Mouse (Mus musculus) hindbrain, embryonic 13.5 days (tissue): ENCODE measurements around the gene Vwa5b1. TPM values are rescaled to one million over a fixed set of nuclear protein-coding genes. Genes with fewer than 3 reads are reported as not detected.
A peak's percentile ranks its signal among the peaks of the same experiment; 100 is the strongest.

ENCODE experiments used
- ATAC-seq: fragments of 200-750 bp; cut with Nextera tagmentation; 2 replicates; pipeline ENCODE4 v1.8.0; 2017; ENCODE audit warnings: moderate TSS enrichment; ENCODE audit not compliant: low FRiP score
- H3K27ac ChIP-seq: fragments of 300-500 bp; sonication (generic); 2 replicates; pipeline ENCODE4 v1.5.1; 2015; ENCODE audit warnings: inconsistent platforms, mild to moderate bottlenecking, moderate library complexity
- H3K27me3 ChIP-seq: fragments of 300-500 bp; sonication (generic); 2 replicates; pipeline ENCODE4 v1.6.1; 2015; ENCODE audit warnings: mild to moderate bottlenecking, inconsistent platforms
- H3K36me3 ChIP-seq: fragments of 300-500 bp; sonication (generic); 2 replicates; pipeline ENCODE4 v1.6.1; 2015; ENCODE audit warnings: mild to moderate bottlenecking, inconsistent platforms
- H3K4me1 ChIP-seq: fragments of 300-500 bp; sonication (generic); replicated peaks from 2 replicates; pipeline ENCODE4 v1.6.1; 2015; ENCODE audit warnings: inconsistent platforms
- H3K4me2 ChIP-seq: fragments of 300-500 bp; sonication (generic); 2 replicates; pipeline ENCODE4 v1.6.1; 2015; ENCODE audit warnings: inconsistent platforms, mild to moderate bottlenecking, moderate library complexity
- H3K4me3 ChIP-seq: fragments of 300-500 bp; sonication (generic); 2 replicates; pipeline ENCODE4 v1.5.1; 2015; ENCODE audit warnings: mild to moderate bottlenecking, inconsistent platforms
- H3K9ac ChIP-seq: fragments of 300-500 bp; sonication (generic); 2 replicates; pipeline ENCODE4 v1.6.1; 2015; ENCODE audit warnings: mild to moderate bottlenecking, inconsistent platforms
- H3K9me3 ChIP-seq: fragments of 300-500 bp; sonication (generic); 2 replicates; pipeline ENCODE4 v1.6.1; 2016; ENCODE audit warnings: inconsistent platforms
- WGBS: fragments of 180-500 bp; shearing (Covaris S2); methylation state at CpG from one replicate; pipeline ENCODE4 v1.1.7; 2015; 5-methylcytosine and 5-hydroxymethylcytosine counted together
- polyA plus RNA-seq: library from polyadenylated mRNA; unstranded; fragments of >200 nt; fragmentation: Nextera tagmentation; extraction: Ambion mirVana; gene quantifications from 2 replicates; pipeline ENCODE4 v1.2.1, GENCODE M21; 2015

Vwa5b1 gene
- polyA plus RNA-seq, 1 experiment from 2014 or later: 1.3 TPM

- Histone ChIP-seq H3K36me3 (no peaks in the 10 kb centered on the region), H3K27me3 (0 out of 2 replicates have a peak, but pooled peaks cover 5% of the 10 kb centered on the region), H3K9me3 (no peaks in the 10 kb centered on the region), H3K27ac (no peak overlapping the region; the same call in 1 of the 2 replicates), H3K9ac (no peak overlapping the region), H3K4me2 (no peak overlapping the region), H3K4me3 (no peak overlapping the region), H3K4me1 (peaks cover 43% of the 10 kb centered on the region)
- 12% methylated on average over 7 of the region's 7 CpGs for WGBS
- peak; percentile 38 for ATAC-seq
These were observed 113.4 kb downstream of the Vwa5b1 start for GRCm38 (mm10) chr4:138522296-138522695.

DNA sequence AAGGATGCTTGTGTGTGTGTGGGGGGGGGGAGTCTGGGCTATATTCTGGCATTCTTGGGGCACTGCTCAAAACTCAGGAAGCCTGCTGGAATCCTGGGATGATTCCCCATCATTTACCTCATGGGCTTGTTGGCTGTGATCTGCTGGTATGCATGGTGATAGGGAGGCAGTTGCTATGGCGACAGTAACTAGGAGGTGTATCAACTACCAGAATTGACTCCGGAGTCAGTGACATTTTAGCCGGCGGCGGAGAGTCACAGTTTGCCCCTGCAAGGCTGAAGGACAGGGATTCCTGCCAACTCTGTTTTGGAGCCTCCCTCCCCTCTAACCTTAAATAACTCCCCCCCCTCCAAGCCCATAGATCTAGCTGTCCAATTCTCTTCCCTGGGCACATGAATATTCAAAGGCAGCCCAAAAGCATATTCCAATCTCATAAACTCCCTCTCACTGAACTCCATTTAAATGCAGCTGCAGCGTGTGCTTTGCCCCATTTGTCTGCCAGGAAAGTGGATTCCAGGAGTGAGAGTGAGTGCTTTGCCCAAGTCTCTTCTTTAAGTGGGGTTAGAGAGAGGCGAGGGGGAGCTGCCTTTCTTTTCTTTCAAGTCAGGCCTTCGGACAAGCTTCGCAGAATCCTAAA, 118.4 kb downstream of the Vwa5b1 start:
- Histone ChIP-seq H3K9me3 (no peaks in the 10 kb centered on the region), H3K27ac (peak overlapping the region; percentile 14), H3K4me2 (no peak overlapping the region; the same call in 1 of the 2 replicates), H3K4me3 (no peak overlapping the region), H3K27me3 (0 out of 2 replicates have a peak, but pooled peaks cover 12% of the 10 kb centered on the region), H3K9ac (no peak overlapping the region), H3K36me3 (no peaks in the 10 kb centered on the region), H3K4me1 (peaks cover 39% of the 10 kb centered on the region)
- peak; percentile 52; the same call in 1 of the 2 replicates for ATAC-seq
- WGBS: 18% methylated on average over 9 of the region's 9 CpGs

GRCm38 (mm10) chr4:138516448-138516847, 119.2 kb downstream of the Vwa5b1 start:
- H3K4me3 ChIP-seq: no peak overlapping the region
- H3K27ac ChIP-seq: no peak overlapping the region
- no peaks in the 10 kb centered on the region for H3K36me3 ChIP-seq
- ATAC-seq: 0 out of 2 replicates have a peak, but pooled peaks have one; percentile 43
- 91% methylated on average over 3 of the region's 3 CpGs for WGBS
- no peak overlapping the region for H3K9ac ChIP-seq
- peaks cover 33% of the 10 kb centered on the region for H3K4me1 ChIP-seq
- 0 out of 2 replicates have a peak, but pooled peaks cover 12% of the 10 kb centered on the region for H3K27me3 ChIP-seq
- H3K9me3 ChIP-seq: no peaks in the 10 kb centered on the region
- H3K4me2 ChIP-seq: no peak overlapping the region

Other genes starting within 250 kb of the Vwa5b1 start
- 3.0 and 3.5 TPM in 2 replicates for gene Fam43b, start 239.4 kb downstream of the Vwa5b1 start, polyA plus RNA-seq
- gene Mul1, start 201.2 kb downstream of the Vwa5b1 start, polyA plus RNA-seq: 20.9 and 21.4 TPM in 2 replicates
- gene Camk2n1, start 181.6 kb downstream of the Vwa5b1 start, polyA plus RNA-seq: 14.3 and 14.8 TPM in 2 replicates
- gene Pla2g2c, start 88.9 kb upstream of the Vwa5b1 start, polyA plus RNA-seq: 0.44 and 0.91 TPM in 2 replicates
- 3.8 and 4.1 TPM in 2 replicates for gene Ubxn10, start 101.3 kb upstream of the Vwa5b1 start, polyA plus RNA-seq
- gene Pla2g2f, start 121.7 kb upstream of the Vwa5b1 start, polyA plus RNA-seq: 0.06 and 0.13 TPM in 2 replicates
- gene Pla2g2d, start 139.9 kb upstream of the Vwa5b1 start, polyA plus RNA-seq: 0.90 and 1.8 TPM in 2 replicates
- gene Pla2g5, start 227.6 kb upstream of the Vwa5b1 start, polyA plus RNA-seq: 0.25 and 0.49 TPM in 2 replicates
- not detected in 2 replicates for gene Gm13030, start 238.1 kb upstream of the Vwa5b1 start, polyA plus RNA-seq
- not detected in 2 replicates for gene Pla2g2e, start 242.1 kb upstream of the Vwa5b1 start, polyA plus RNA-seq